Mouse (Mus musculus) heart, adult 9 months (tissue): ENCODE data around the gene Kcnh7.

Experiments
- DNase-seq, 2 experiments: peaks; one replicate each; pipeline ENCODE4 v3.0.0; 2022; ENCODE audit warnings: low spot score in 2 of 2

The Kcnh7 gene

GRCm38 (mm10) chr2:62935273-62935874 lies 248.7 kb downstream of the Kcnh7 start:
- no peak for DNase-seq

- no peak for DNase-seq
Observed at GRCm38 (mm10) chr2:62928494-62928893, 255.6 kb downstream of the Kcnh7 start.

DNA sequence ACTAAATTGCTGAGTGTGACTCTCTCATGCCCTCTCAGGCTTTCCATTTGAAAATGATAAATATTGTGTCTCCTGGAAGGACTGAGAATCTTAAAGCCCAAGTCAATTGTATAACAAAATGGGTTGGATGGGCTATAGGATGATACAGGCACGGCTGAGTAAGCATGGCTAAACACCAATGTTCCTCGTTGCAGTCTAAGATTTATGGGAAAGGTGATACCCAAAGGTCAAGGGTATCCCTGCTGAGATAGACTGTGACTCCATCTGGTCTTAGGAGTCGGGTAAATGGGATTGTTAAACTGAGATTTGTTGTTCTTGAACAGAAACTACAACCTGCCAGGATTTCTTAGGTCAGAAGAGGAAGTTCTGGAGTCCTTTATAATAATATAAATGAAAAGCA lies 256.0 kb downstream of the Kcnh7 start:
- DNase-seq, result no peak

DNA sequence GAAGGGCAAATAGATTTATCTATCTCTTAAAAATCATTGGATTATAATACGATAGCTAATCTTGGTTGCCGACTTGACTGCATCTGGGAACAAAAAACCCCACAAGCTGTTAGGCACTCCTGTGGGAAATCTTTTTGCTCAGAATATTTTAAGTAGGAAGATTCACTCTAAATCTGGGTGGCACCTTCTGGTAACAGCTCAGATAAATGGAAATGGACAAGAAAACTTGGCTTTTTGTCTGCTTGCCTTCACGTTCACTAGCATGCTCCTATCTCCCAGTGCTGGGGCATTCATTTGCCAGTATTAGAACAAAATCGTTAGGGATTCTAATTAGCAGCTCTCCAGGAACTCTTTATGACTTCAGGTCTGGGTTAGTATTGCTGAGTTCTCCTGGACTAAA lies 260.3 kb downstream of the Kcnh7 start:
- DNase-seq, result no peak

- no peak for DNase-seq
Observed at GRCm38 (mm10) chr2:62907688-62908087, 276.4 kb downstream of the Kcnh7 start.

DNA sequence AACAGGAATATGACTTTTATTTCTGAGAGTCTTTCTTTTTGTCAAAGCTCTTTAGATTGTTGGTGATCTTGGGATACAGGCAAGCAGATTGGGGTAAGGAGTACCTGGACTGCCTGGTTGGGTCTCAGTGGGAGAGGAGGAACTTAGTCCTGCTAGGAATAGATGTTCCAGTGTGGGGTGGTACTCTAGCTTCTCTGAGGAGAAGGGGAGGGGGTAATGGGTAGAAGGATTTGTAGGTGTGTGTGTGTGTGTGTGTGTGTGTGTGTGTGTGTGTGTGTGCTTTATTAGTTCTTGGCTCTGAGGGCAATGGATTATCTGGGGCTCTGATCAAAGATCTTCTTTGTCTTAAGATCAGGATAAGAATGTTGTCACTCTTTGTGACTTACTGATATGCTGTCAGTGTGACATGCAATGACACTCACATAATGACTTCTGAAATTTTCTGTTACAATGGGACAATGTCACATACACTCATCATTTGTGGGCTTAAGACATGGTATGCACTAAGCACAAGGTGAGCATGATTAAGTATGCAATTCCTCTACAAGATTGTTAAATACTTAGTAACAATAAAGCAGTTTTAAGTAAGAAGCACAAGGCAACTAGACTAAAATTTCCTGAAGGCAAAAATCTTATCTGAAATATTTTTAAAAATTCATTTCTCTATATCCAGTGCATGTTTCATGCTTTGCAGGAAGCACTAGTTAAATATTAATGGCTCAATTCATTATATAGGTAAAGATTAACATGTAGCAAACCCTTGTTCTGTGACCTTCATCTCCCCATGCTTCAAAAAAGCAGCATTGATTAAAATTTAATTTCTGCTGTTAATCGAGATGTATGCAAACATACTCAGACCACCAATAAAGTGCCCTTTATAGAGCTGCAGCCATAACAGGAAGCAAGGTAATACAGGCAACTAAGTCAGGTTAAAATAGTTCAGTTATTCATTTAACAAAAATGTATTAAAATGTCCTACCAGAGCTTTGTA lies 281.4 kb downstream of the Kcnh7 start:
- no peak for DNase-seq

DNA sequence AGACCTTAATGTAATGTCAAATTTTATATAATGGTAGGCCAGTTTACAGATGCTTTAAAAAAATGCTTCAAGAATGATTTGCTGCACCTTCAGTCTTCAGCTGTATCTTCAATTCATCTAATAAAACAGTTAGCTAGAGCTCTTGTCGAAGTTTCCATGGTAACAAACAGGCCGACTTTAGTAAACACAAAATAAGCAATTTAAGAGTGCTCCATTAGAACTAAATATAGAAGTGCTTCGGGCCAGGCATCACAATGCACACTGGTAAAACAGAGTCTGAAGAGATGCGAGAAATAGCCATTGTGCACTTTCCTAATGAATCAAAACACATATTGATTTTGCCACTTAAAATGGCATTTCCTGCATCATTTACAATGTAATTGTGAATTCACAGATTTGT lies 305.3 kb downstream of the Kcnh7 start:
- no peak for DNase-seq

DNA sequence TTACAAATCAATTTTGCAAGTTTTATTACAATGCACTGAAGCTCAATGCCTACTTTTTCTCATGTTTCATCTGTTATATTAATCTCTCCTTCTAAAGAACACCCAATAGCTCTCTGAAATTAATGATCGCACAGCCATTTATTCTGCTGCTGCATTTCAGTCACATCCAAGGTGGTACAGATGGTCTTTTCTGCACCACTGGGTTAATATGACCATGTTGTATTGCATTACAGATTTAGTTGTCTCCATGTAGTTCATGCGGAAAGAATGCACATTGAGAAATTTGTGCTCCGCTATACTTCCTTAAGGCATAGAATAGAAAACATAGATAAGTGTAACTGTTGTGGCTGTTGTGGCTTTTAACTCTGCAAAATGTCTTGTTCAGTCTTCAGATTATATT lies 328.7 kb downstream of the Kcnh7 start:
- no peak for DNase-seq

DNA sequence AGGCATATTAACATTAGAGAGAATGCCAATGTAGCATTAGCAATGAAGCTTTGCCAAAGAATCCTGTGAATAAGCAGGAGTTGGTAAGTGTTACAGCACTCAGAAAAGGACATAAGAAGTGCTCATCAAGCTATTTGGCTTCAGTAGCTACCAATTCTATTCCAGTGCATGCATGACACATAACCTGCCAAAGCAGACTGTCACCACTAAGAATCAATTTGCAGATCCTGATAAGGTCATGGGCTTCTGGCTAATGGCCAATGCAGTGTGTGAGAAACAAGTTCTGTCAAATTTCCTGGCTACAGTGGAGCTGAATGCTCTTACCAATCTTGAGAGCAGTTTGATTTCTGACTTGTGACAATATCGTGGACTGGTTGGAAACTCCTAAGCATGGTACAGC lies 341.5 kb downstream of the Kcnh7 start:
- no peak for DNase-seq

DNA sequence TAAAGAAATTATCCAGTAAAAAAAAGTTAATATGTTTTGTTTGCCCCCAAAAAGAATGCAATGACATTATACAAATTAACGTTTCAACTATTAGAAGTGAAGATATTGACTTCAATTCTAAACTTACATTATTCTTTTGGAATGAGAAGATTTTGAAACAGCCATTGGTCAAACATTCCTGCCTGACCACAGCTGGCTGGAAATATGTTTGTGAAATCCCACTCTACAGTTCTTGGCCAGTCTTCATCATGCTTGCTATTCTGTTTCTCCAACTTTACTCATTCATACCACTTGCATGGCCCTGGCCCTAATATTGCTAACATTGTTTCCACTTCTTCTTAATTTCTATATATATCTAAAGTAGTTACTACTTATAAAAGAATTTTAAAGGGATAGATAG lies 349.8 kb downstream of the Kcnh7 start:
- DNase-seq, result no peak

GRCm38 (mm10) chr2:62819231-62819630 lies 364.9 kb downstream of the Kcnh7 start:
- DNase-seq, result no peak

DNA sequence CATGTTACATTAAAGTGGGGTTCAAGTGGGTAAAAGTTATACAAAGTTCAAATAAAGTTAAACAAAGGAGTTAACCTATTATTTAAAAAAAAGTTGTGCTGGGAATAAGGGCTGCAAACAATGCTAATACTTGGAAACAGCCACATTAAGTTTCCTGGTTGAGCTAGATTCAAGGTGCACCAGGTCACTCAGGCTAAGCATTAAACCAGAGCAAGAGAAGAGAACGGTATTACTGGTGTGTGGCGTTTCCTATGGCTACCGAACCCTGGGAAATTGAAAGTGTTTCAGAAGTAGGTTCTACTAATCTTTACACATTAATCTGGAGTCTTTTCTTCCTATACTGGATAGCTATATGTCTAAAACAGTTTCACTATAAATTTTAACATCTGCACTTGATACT lies 368.1 kb downstream of the Kcnh7 start:
- DNase-seq, result no peak

GRCm38 (mm10) chr2:62808813-62809212 lies 375.3 kb downstream of the Kcnh7 start:
- no peak for DNase-seq

DNA sequence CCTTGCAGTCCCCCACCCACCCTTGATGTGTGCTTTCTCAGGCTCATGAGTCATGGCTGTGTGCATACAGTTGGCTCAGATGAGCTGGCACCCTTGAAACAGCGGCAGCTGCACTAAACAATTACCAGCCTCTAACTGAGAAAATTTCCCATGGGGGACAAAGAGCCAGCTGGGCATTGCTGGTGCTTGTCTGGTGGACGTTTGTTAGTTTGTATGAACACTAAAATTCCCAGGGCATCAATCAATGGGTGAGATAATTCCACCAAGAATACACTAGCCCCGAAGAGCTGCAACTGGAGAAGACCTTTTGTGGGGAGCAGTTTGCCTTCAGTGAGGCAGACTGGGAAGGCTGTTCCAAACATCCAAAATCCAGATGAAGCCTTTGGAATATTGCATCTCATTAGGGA lies 376.6 kb downstream of the Kcnh7 start:
- DNase-seq, result no peak

GRCm38 (mm10) chr2:62806931-62807330 lies 377.2 kb downstream of the Kcnh7 start:
- no peak for DNase-seq

DNA sequence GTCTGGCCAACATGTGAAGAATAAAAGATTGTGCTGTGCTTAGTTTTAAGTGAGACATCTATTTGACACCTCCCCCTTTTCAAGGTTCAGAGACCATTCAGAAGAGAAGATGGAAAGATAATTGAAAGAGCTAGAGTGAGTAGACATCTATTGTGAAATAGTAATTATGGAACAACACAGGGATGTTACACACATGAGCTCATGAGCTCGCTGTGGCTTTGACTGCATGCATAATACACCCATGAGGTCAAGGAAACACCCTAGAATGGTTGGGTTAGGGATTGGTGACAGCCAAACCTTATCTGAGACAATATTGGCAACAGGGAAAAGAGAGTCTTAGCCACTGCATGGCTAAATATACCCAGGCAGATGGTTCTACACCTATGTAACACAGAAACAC lies 380.1 kb downstream of the Kcnh7 start:
- no peak for DNase-seq

- no peak for DNase-seq
Observed at GRCm38 (mm10) chr2:62784460-62785038, 399.5 kb downstream of the Kcnh7 start.

DNA sequence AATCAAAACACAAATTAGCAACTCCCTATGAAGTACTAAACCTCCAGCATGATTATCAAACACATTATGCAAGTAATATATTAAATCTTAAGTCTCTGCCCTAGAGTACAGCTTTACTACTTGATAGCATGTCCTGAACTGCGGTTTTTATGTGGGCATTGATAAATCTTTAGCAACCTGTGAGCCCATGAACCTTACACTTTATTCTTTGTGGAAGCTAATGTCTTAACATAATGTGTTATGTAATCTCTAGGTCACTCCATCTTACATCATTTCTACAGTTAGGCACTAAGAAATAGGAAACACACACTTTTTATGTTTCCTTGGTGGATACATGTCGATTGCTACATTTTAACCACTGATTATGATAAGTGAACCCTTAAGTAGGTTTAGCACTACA lies 437.8 kb downstream of the Kcnh7 start:
- DNase-seq, result no peak

DNA sequence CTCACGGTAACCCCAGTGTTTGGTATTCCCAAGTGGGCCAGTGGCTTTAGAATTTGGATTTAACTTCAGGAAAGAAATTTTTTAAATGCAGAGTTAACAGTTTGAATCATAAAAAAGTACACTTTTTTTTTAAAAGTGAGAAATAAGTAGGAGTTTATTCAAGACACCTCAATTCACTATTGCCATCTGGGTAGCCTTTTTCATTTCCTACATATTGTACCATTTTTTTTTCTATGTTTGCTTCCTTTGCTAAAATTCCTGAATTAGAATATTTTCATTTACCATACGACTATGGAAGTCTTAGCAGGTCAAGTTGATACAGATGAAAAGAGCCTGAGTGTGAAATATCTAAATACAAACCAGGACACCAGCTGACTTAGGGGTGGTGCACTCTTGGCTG lies 441.0 kb downstream of the Kcnh7 start:
- DNase-seq, result no peak

GRCm38 (mm10) chr2:62730671-62731070 lies 453.4 kb downstream of the Kcnh7 start:
- no peak for DNase-seq

DNA sequence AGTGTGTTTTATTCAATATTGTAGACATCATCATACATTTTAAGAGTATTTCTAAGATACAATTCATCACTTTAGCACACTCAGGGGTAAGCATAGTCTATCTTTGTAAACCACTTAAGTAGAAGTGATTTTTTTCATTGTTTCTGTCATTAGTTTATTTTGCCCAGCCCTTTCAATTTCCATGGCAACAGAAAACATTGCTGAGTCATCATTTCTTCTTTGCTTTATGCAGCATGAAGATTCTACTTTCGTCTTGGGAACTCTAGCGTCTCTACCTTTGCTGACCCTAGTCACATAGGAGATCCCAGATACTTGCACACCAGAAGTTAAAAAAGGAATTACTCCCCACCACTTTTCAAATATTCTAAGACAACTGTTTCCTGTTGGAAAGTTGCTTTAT lies 456.4 kb downstream of the Kcnh7 start:
- DNase-seq, result no peak

DNA sequence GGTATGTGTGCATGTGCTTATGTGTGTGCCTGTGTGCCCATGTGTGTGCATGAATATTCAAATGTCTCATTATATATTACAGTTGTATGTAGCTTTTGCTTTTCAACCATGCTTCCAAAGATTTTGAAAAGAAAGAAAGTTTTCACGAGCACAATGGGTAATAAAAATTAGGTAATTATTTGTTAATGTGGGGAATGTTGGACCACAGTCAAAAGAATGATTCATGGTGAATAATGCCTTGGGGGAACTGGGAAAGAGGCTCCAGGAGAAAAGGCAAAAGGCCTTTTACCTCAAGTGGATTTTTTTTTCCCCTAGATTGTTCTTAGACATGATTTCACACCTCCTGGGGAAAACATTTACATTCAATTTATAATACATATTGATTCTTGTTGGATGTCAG lies 458.1 kb downstream of the Kcnh7 start:
- DNase-seq, result no peak

DNA sequence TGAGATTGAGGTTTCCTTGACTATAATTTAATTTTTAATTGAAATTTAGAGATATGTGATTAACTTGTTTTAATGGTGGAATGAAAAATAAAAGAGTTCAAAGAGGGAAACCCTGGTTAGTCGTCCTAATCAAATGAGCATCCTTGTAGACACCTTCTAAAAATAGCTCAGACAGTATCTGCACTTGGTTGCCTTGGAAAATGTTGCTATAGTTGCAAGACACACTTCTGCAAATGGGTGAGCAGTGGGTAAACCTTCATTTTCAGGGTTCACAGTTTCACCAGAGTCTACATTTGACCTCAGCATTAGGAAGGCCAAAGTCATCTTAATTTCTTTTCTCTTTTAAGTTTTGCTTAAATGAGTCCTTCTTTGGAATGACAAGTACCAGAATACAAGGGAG lies 465.7 kb downstream of the Kcnh7 start:
- no peak for DNase-seq
